Mouse (Mus musculus) bone marrow macrophage, adult 2 months (primary cell): ENCODE measurements around the gene Slc2a6.

Experiments used
- CTCF ChIP-seq: IDR thresholded peaks from 2 replicates; pipeline ENCODE4 v1.5.1; 2012; ENCODE audit warnings: low read depth, mild to moderate bottlenecking, low read length, moderate library complexity
- POLR2A ChIP-seq: IDR thresholded peaks from 2 replicates; pipeline ENCODE4 v1.6.1; 2012; ENCODE audit warnings: mild to moderate bottlenecking, low read depth, low read length, borderline replicate concordance

DNA sequence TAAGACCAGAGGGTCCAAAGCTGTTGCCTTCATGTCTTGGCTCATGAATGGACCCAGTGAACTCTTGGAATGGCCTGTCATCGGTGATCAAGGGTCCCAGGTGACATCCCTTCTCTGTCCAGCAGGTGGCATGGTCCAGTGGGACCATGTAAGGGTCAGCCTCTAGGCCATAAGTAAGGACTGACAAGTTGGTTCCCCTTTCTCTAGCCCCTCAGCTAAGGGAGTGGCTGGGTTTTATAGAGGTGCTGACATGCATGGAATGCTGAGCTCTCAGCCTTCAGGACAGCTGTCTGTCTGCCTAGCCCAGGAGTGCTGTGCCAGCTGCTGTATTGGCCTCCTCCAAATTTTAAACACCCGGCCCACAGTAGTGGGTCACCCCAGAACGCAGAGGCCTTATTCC, 47.7 kb upstream of the Slc2a6 start:
- TF ChIP-seq CTCF (peak; percentile 44), POLR2A (no peak)
